Mouse (Mus musculus) CH12.LX (cell line): Measurements from ENCODE around the gene Pepd. TPM values are rescaled to one million over a fixed set of nuclear protein-coding genes. Genes with fewer than 3 reads are reported as not detected.

Source experiments
- DNase-seq: peaks from one replicate; pipeline ENCODE4 v3.0.0-alpha.2; 2013; ENCODE audit errors: extremely low read depth
- H3K27ac ChIP-seq: 2 replicates; pipeline ENCODE4 v1.5.1; 2012; ENCODE audit warnings: low read depth, mild to moderate bottlenecking, control low read depth, moderate library complexity; ENCODE audit not compliant: insufficient read depth
- H3K27me3 ChIP-seq: replicated peaks from 2 replicates; pipeline ENCODE3; 2012; ENCODE audit warnings: inconsistent platforms
- H3K36me3 ChIP-seq, 2 experiments: replicated peaks in 1 of 2; 2 replicates each; pipeline versions ENCODE3 to v1.6.1; 2012; ENCODE audit warnings: inconsistent platforms in 1 of 2, low read length in 1 of 2, mild to moderate bottlenecking in 1 of 2, mixed read lengths in 1 of 2, moderate library complexity in 1 of 2; ENCODE audit not compliant: control insufficient read depth in 1 of 2, insufficient read depth in 1 of 2
- H3K4me1 ChIP-seq, 2 experiments: 2 replicates each; pipeline ENCODE4 v1.6.1; 2012; ENCODE audit warnings: inconsistent platforms in 1 of 2, moderate library complexity in 1 of 2; ENCODE audit not compliant: insufficient read depth in 2 of 2, control insufficient read depth in 1 of 2
- H3K4me2 ChIP-seq: 2 replicates; pipeline ENCODE4 v1.6.1; 2012; ENCODE audit warnings: low read depth, mild to moderate bottlenecking, control low read depth; ENCODE audit not compliant: poor library complexity, insufficient read depth, severe bottlenecking
- H3K4me3 ChIP-seq, 3 experiments: fragments of 150-350 bp in 1 of 3; sonication (generic) in 1 of 3; replicated peaks in 1 of 3; 2 replicates each; pipeline versions ENCODE3 to v1.5.1; 2011 to 2012; ENCODE audit warnings: low read depth in 2 of 3, low read length in 2 of 3, mild to moderate bottlenecking in 2 of 3, moderate library complexity in 2 of 3, control low read depth in 1 of 3, improper control_type of control experiment in 1 of 3, inconsistent platforms in 1 of 3, mixed read lengths in 1 of 3; ENCODE audit not compliant: poor library complexity in 1 of 3
- H3K79me2 ChIP-seq: replicated peaks from 2 replicates; pipeline ENCODE4 v1.6.1; 2012; ENCODE audit warnings: mild to moderate bottlenecking, moderate library complexity; ENCODE audit not compliant: control insufficient read depth, poor library complexity, insufficient read depth, severe bottlenecking; ENCODE audit errors: extremely low read depth
- H3K9ac ChIP-seq: 2 replicates; pipeline ENCODE4 v1.6.1; 2012; ENCODE audit warnings: low read depth, mild to moderate bottlenecking, control low read depth, moderate library complexity; ENCODE audit not compliant: insufficient read depth
- H3K9me3 ChIP-seq: replicated peaks from 2 replicates; pipeline ENCODE3; 2012; ENCODE audit warnings: low read length, inconsistent platforms, mixed read lengths
- BHLHE40 ChIP-seq: IDR thresholded peaks from 2 replicates; pipeline ENCODE4 v1.6.1; 2011; ENCODE audit warnings: mild to moderate bottlenecking, low read depth, low read length, improper control_type of control experiment
- CHD2 ChIP-seq: IDR thresholded peaks from 2 replicates; pipeline ENCODE4 v1.6.1; 2011; ENCODE audit warnings: low read length, improper control_type of control experiment
- ELF1 ChIP-seq: IDR thresholded peaks from 2 replicates; pipeline ENCODE4 v1.6.1; 2014; ENCODE audit warnings: low read depth, mild to moderate bottlenecking, inconsistent platforms, low read length, improper control_type of control experiment
- KAT2A ChIP-seq: IDR thresholded peaks from 2 replicates; pipeline ENCODE4 v1.6.1; 2012; ENCODE audit warnings: low read length, improper control_type of control experiment, inconsistent platforms; ENCODE audit not compliant: insufficient replicate concordance
- MAFK ChIP-seq: IDR thresholded peaks from 2 replicates; pipeline ENCODE4 v1.6.1; 2011; ENCODE audit warnings: low read length, improper control_type of control experiment; ENCODE audit not compliant: insufficient replicate concordance
- MAX ChIP-seq: IDR thresholded peaks from 2 replicates; pipeline ENCODE4 v1.6.1; 2011; ENCODE audit warnings: low read length, improper control_type of control experiment
- MXI1 ChIP-seq: IDR thresholded peaks from 2 replicates; pipeline ENCODE4 v1.6.1; 2011; ENCODE audit warnings: mild to moderate bottlenecking, low read depth, low read length, improper control_type of control experiment
- NELFE ChIP-seq: IDR thresholded peaks from 2 replicates; pipeline ENCODE4 v1.6.1; 2011; ENCODE audit warnings: low read depth, low read length, improper control_type of control experiment
- NRF1 ChIP-seq: IDR thresholded peaks from 2 replicates; pipeline ENCODE4 v1.6.1; 2014; ENCODE audit warnings: low read depth, mild to moderate bottlenecking, inconsistent platforms, low read length, improper control_type of control experiment, moderate library complexity
- PAX5 ChIP-seq: IDR thresholded peaks from 2 replicates; pipeline ENCODE4 v1.6.1; 2012; ENCODE audit warnings: low read length, inconsistent platforms, mixed read lengths
- RCOR1 ChIP-seq: conservative IDR thresholded peaks from 2 replicates; pipeline ENCODE4 v1.6.1; 2012; ENCODE audit warnings: low read depth, mild to moderate bottlenecking, inconsistent platforms, low read length, improper control_type of control experiment
- SMC3 ChIP-seq: IDR thresholded peaks from 2 replicates; pipeline ENCODE4 v1.6.1; 2011; ENCODE audit warnings: low read depth, low read length, improper control_type of control experiment
- USF1 ChIP-seq: IDR thresholded peaks from 2 replicates; pipeline ENCODE4 v1.6.1; 2014; ENCODE audit warnings: low read depth, mild to moderate bottlenecking, inconsistent platforms, low read length, improper control_type of control experiment
- USF2 ChIP-seq: conservative IDR thresholded peaks from 2 replicates; pipeline ENCODE4 v1.6.1; 2011; ENCODE audit warnings: low read depth, low read length, improper control_type of control experiment
- ZMIZ1 ChIP-seq: IDR thresholded peaks from 2 replicates; pipeline ENCODE4 v1.6.1; 2012; ENCODE audit warnings: low read depth, mild to moderate bottlenecking, inconsistent platforms, low read length, improper control_type of control experiment
- ZNF384 ChIP-seq: IDR thresholded peaks from 2 replicates; pipeline ENCODE4 v1.6.1; 2012; ENCODE audit warnings: low read depth, low read length, improper control_type of control experiment, inconsistent platforms
- dilution Hi-C: fragments of 300-500 bp; cut with MboI; formaldehyde crosslinking; loops from 2 replicates; pipeline ENCODE4 v1.14.3; 2020; ENCODE audit warnings: low sequenced_read_pairs; ENCODE audit not compliant: extremely low pct_unique_long_range_greater_than_20kb, extremely low pct_ligation_motif_present
- in situ Hi-C: fragments of 300-500 bp; cut with MboI; formaldehyde crosslinking; loops from 3 replicates; pipeline ENCODE4 v1.14.3; 2019; ENCODE audit warnings: low sequenced_read_pairs, low pct_ligation_motif_present, low pct_unique_long_range_greater_than_20kb, mixed read lengths
- polyA plus RNA-seq: library from polyadenylated mRNA; unstranded; fragments of >175 nt; gene quantifications from 2 replicates; pipeline ENCODE4 v1.2.1, GENCODE M21; 2012; ENCODE audit warnings: low read depth; ENCODE audit not compliant: insufficient read length
- total RNA-seq, 2 experiments: library from RNA; depleted of rRNA; stranded (reverse); fragments of 300-350 nt in 1 of 2; fragments of >200 nt in 1 of 2; gene quantifications; 2 replicates each; pipeline ENCODE4 v1.2.3; 2012 to 2014

The Pepd gene
- total and polyA plus RNA-seq, 3 experiments: 52.4 to 68.3 (median 53.5) TPM

DNA sequence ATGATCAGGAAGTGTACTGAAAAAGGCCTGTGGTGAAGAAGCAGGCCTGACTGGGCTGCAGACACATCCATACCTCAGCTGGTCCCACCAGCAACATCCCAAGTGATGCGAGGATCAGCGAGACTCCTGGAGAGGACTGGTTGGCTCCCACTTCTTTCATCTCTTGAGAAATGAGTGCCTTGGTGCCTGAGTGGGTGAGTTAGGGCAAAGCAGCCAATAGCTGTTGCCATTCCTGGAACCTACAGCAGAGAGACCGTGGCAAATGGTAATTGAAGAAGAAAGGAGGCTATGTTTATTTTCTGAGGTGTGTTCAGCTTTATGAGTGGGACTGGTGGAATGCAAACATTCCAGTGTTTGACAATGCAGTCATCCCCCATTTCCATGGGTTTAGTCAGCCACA, 55.2 kb downstream of the Pepd start:
- H3K4me1 ChIP-seq: 0 out of 4 replicates have a peak, but pooled peaks cover 0 to 2% of the 10 kb centered on the region in 2 experiments
- H3K4me2 ChIP-seq: no peak overlapping the region
- dilution Hi-C loops: no loop called here
- in situ Hi-C loops: no loop called here
- DNase-seq: no peak
- H3K4me3 ChIP-seq: no peak overlapping the region
- H3K27ac ChIP-seq: no peak overlapping the region
- H3K9me3 ChIP-seq: peaks cover 8% of the 10 kb centered on the region
- H3K27me3 ChIP-seq: no peaks in the 10 kb centered on the region
- H3K36me3 ChIP-seq: peaks cover 14 to 68% of the 10 kb centered on the region in 2 experiments
- no peaks in the 10 kb centered on the region for H3K79me2 ChIP-seq
- TF ChIP-seq MAX (no peak), CHD2 (no peak), NRF1 (no peak), ELF1 (no peak), BHLHE40 (no peak), NELFE (no peak), ZNF384 (no peak), MAFK (no peak), RCOR1 (no peak)
- TF ChIP-seq, all 38 proteins: peak for 0
- H3K9ac ChIP-seq: no peak overlapping the region

- peaks cover 17 to 69% of the 10 kb centered on the region in 2 experiments for H3K36me3 ChIP-seq
- no peak overlapping the region for H3K4me2 ChIP-seq
- H3K27ac ChIP-seq: no peak overlapping the region
These were observed 56.7 kb downstream of the Pepd start for GRCm38 (mm10) chr7:34968749-34969433.

GRCm38 (mm10) chr7:34971826-34972225, 59.6 kb downstream of the Pepd start:
- H3K4me2 ChIP-seq: no peak overlapping the region
- H3K9ac ChIP-seq: no peak overlapping the region
- H3K27me3 ChIP-seq: no peaks in the 10 kb centered on the region
- no peak for DNase-seq
- dilution Hi-C loops (no loop called here), in situ Hi-C loops (no loop called here)
- no peak overlapping the region for H3K4me3 ChIP-seq
- no peak overlapping the region for H3K27ac ChIP-seq
- TF ChIP-seq ZMIZ1 (no peak), MAFK (no peak), RCOR1 (no peak)
- H3K36me3 ChIP-seq: peaks cover 17 to 79% of the 10 kb centered on the region in 2 experiments
- peaks cover 10 to 21% of the 10 kb centered on the region in 2 experiments for H3K4me1 ChIP-seq
- peaks cover 8% of the 10 kb centered on the region for H3K9me3 ChIP-seq
- no peaks in the 10 kb centered on the region for H3K79me2 ChIP-seq

More at GRCm38 (mm10) chr7:34968749-34969433, 56.7 kb downstream of the Pepd start:
- no peak for TF ChIP-seq MXI1
- TF ChIP-seq PAX5: no peak
- TF ChIP-seq ZNF384: no peak
- no peak for TF ChIP-seq SMC3
- TF ChIP-seq KAT2A: no peak
- TF ChIP-seq MAX: no peak
- TF ChIP-seq USF2: no peak
- no peak for TF ChIP-seq USF1
- Histone ChIP-seq H3K79me2 (no peaks in the 10 kb centered on the region), H3K4me1 (peaks cover 4 to 14% of the 10 kb centered on the region in 2 experiments), H3K9me3 (peaks cover 8% of the 10 kb centered on the region), H3K4me3 (no peak overlapping the region), H3K27me3 (no peaks in the 10 kb centered on the region), H3K9ac (no peak overlapping the region)
- in situ Hi-C loops (no loop called here), dilution Hi-C loops (no loop called here)
- DNase-seq: no peak
